19 mouse cellular contexts compared by ENCODE assay signal in genomic region chr4:25028752-25029151, GRCm38 (mm10).
DNase-seq lines count a peak whose midpoint lies in the region; ATAC-seq and TF ChIP-seq lines count a peak whose summit lies in the region.
"Had no signal": no experiment of that assay in that cellular context is flagged by ENCODE, and none has a peak within 500 bp of the region (broad histone marks: within the 10 kb centered on the region; RNA-seq: fewer than 3 reads in every experiment).

No protein-coding gene starts in this region.

- peak; percentile 68 for ATAC-seq in forebrain, embryonic 13.5 days
- ATAC-seq in forebrain, postnatal 0 days: no peak; the same call in 1 of the 2 replicates
- no peak for ATAC-seq in activated CD4-positive, CD25-positive, alpha-beta regulatory T cell, adult 4 months
- ATAC-seq: CD4-positive, CD25-positive, alpha-beta regulatory T cell, adult 4 months; intestine, postnatal 0 days had no signal

- DNase-seq in forebrain, postnatal 0 days: no peak
- peak; percentile 71 for DNase-seq in Muller cell, postnatal 12 days (ENCODE audit: inconsistent ontology term)
- DNase-seq in brain, embryonic 14.5 days (ENCODE audit: low read depth): peak; percentile 79
- DNase-seq in heart, adult 18-20 months: no peak
- DNase-seq: adrenal gland, adult 8-10 months; adrenal gland, postnatal 25 days; cerebellum, adult 18-20 months; cerebellum, adult 9-10 months; cerebellum, postnatal 14 days; gastrocnemius, postnatal 10 days; gastrocnemius, postnatal 36 days; kidney, adult 2 months had no signal

- H3K4me3 ChIP-seq in forebrain, embryonic 13.5 days: no peak overlapping the region
- H3K4me3 ChIP-seq in forebrain, postnatal 0 days (ENCODE audit: low read depth, low read length): no peak overlapping the region
- H3K4me3 ChIP-seq: hindbrain, embryonic 12.5 days; hindbrain, embryonic 15.5 days had no signal

- H3K9ac ChIP-seq in forebrain, embryonic 13.5 days: no peak overlapping the region
- H3K9ac ChIP-seq in forebrain, postnatal 0 days: no peak overlapping the region
- H3K9ac ChIP-seq: hindbrain, embryonic 12.5 days; hindbrain, embryonic 15.5 days had no signal

- peak overlapping the region; percentile 65 for H3K27ac ChIP-seq in forebrain, embryonic 13.5 days
- H3K27ac ChIP-seq in forebrain, postnatal 0 days (ENCODE audit: low read depth, low read length): no peak overlapping the region
- H3K27ac ChIP-seq: hindbrain, embryonic 12.5 days; hindbrain, embryonic 15.5 days had no signal

- H3K27me3 ChIP-seq in forebrain, embryonic 13.5 days: no peaks in the 10 kb centered on the region
- H3K27me3 ChIP-seq in forebrain, postnatal 0 days (ENCODE audit: insufficient read depth, low read length): no peaks in the 10 kb centered on the region
- H3K27me3 ChIP-seq: hindbrain, embryonic 12.5 days; hindbrain, embryonic 15.5 days had no signal

- TF ChIP-seq CTCF in forebrain, postnatal 0 days (IDR thresholded peaks at IDR 0.05; ENCODE audit: low read depth): no peak
- TF ChIP-seq CTCF in brain, embryonic 14.5 days (IDR thresholded peaks at IDR 0.05; ENCODE audit: borderline replicate concordance, extremely low read depth, insufficient read depth, insufficient read length): no peak

- no peaks in the 10 kb centered on the region for H3K9me3 ChIP-seq in forebrain, embryonic 13.5 days (replicated peaks)
- H3K9me3 ChIP-seq in forebrain, postnatal 0 days (ENCODE audit: low read length): no peaks in the 10 kb centered on the region
- H3K9me3 ChIP-seq: hindbrain, embryonic 12.5 days; hindbrain, embryonic 15.5 days had no signal

- H3K4me2 ChIP-seq in forebrain, embryonic 13.5 days: no peak overlapping the region
- no peak overlapping the region for H3K4me2 ChIP-seq in forebrain, postnatal 0 days (ENCODE audit: low read depth)
- H3K4me2 ChIP-seq: heart, embryonic 11.5 days; hindbrain, embryonic 12.5 days; hindbrain, embryonic 15.5 days had no signal

- H3K4me1 ChIP-seq in forebrain, embryonic 13.5 days: no peaks in the 10 kb centered on the region
- H3K4me1 ChIP-seq in forebrain, postnatal 0 days (ENCODE audit: insufficient read depth): no peaks in the 10 kb centered on the region
- H3K4me1 ChIP-seq: hindbrain, embryonic 12.5 days; hindbrain, embryonic 15.5 days had no signal

- 28% methylated on average over 1 of the region's 1 CpGs for WGBS in forebrain, embryonic 13.5 days
- 26% methylated on average over 1 of the region's 1 CpGs for WGBS in forebrain, postnatal 0 days

- TF ChIP-seq POLR2A in brain, embryonic 14.5 days (IDR thresholded peaks at IDR 0.05; ENCODE audit: borderline replicate concordance, extremely low read depth, insufficient read depth, insufficient read length, poor library complexity, severe bottlenecking): no peak

- H3K36me3 ChIP-seq in forebrain, embryonic 13.5 days (ENCODE audit: poor library complexity, severe bottlenecking): no peaks in the 10 kb centered on the region
- H3K36me3 ChIP-seq in forebrain, postnatal 0 days (ENCODE audit: insufficient read depth): no peaks in the 10 kb centered on the region
- H3K36me3 ChIP-seq: hindbrain, embryonic 12.5 days; hindbrain, embryonic 15.5 days had no signal

Comparison
In these comparisons a context has a peak if more than half of its experiments do, and no peak if none do; other contexts are left out.
1. DNase-seq: peak in Muller cell, postnatal 12 days (single experiment) and brain, embryonic 14.5 days (single experiment); none in forebrain, postnatal 0 days (single experiment) and heart, adult 18-20 months (0 of 2).